Mouse (Mus musculus) lung, embryonic 14.5 days (tissue): ENCODE measurements around the gene Arpc5. TPM values are rescaled to one million over a fixed set of nuclear protein-coding genes. Genes with fewer than 3 reads are reported as not detected.

Experiments
- ATAC-seq: fragments of 200-750 bp; cut with Nextera tagmentation; 2 replicates; pipeline ENCODE4 v1.8.0; 2017; ENCODE audit warnings: mild to moderate bottlenecking, moderate TSS enrichment, moderate library complexity; ENCODE audit not compliant: insufficient read depth
- DNase-seq: peaks from one replicate; pipeline ENCODE4 v3.0.0-alpha.2; 2015
- H3K27ac ChIP-seq: fragments of 300-500 bp; sonication (generic); 2 replicates; pipeline ENCODE4 v1.5.1; 2014; ENCODE audit warnings: low read depth, mild to moderate bottlenecking, moderate library complexity
- H3K27me3 ChIP-seq: fragments of 300-500 bp; sonication (generic); 2 replicates; pipeline ENCODE4 v1.6.1; 2014; ENCODE audit warnings: low read length, control low read depth; ENCODE audit not compliant: insufficient read depth
- H3K36me3 ChIP-seq: fragments of 300-500 bp; sonication (generic); 2 replicates; pipeline ENCODE4 v1.6.1; 2014; ENCODE audit warnings: control low read depth; ENCODE audit not compliant: insufficient read depth
- H3K4me1 ChIP-seq: fragments of 300-500 bp; sonication (generic); 2 replicates; pipeline ENCODE4 v1.6.1; 2014; ENCODE audit warnings: antibody characterized with exemption, control low read depth; ENCODE audit not compliant: insufficient read depth
- H3K4me2 ChIP-seq: fragments of 300-500 bp; sonication (generic); 2 replicates; pipeline ENCODE4 v1.6.1; 2014; ENCODE audit warnings: mild to moderate bottlenecking
- H3K4me3 ChIP-seq: fragments of 300-500 bp; sonication (generic); 2 replicates; pipeline ENCODE4 v1.5.1; 2014; ENCODE audit warnings: low read depth, low read length
- H3K9ac ChIP-seq: fragments of 300-500 bp; sonication (generic); 2 replicates; pipeline ENCODE4 v1.6.1; 2014
- H3K9me3 ChIP-seq: fragments of 300-500 bp; sonication (generic); 2 replicates; pipeline ENCODE4 v1.6.1; 2016; ENCODE audit warnings: low read depth, low read length, control low read depth
- CTCF ChIP-seq: IDR thresholded peaks from 2 replicates; pipeline ENCODE4 v1.5.1; 2016; ENCODE audit warnings: antibody characterized with exemption, low read depth
- WGBS: fragments of 180-500 bp; shearing (Covaris S2); extraction: QIAGEN DNeasy Blood & Tissue Kit; methylation state at CpG from one replicate; pipeline ENCODE4 v1.1.7; 2014; 5-methylcytosine and 5-hydroxymethylcytosine counted together
- polyA plus RNA-seq: library from polyadenylated mRNA; unstranded; fragments of >200 nt; fragmentation: Nextera tagmentation; extraction: Ambion mirVana; gene quantifications from 2 replicates; pipeline ENCODE4 v1.2.1, GENCODE M21; 2014

The Arpc5 gene
- 253 and 271 TPM in 2 replicates for polyA plus RNA-seq

DNA sequence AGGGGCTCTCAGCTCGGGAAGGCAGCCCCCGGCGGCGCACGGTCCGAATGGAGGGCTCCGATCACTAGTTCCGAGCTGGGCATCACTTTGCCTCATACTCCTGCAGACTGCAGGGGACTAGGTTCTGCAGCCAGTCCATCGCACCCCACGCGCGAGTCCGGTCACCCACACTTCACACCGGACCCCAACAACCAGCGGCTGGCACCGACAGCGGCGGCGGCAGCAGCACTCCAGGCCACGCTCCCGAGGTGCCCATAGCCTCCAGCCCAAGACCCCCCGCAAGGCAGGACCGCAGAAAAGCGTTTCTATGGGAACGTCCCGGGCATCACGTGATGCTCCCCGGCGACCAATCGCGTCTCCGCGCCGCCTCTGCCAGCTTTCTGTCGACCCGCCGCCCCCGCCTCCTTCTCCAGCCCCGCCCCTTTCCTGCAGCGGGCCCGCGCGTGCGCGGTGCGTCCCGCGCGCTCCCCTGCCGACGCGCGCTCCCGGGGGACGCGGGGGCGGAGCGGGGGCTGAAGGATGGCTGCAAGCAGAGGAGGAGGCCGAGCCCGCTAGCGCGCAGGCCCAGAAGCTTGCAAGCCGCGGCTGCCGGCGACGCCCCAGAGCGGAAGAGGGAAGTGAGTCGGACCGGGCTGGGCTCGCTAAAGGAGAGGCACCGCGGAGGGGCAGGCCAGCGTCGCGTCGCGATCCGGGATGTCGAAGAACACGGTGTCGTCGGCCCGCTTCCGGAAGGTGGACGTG is at the start of gene Arpc5, which contains the start of gene Rgl1:
Gene Arpc5 (plus strand): TSS at position 511 of the 741 bp plus-strand sequence.
Gene Rgl1 (minus strand): TSS at position 320 of the 741 bp plus-strand sequence.
- H3K27ac ChIP-seq = peak within 1 kb of the TSS; percentile 86
- H3K9ac ChIP-seq = peak within 1 kb of the TSS; percentile 93
- no peaks in the 10 kb centered on the region for H3K9me3 ChIP-seq
- H3K4me2 ChIP-seq = peak within 1 kb of the TSS; percentile 98
- 0 out of 2 replicates have a peak, but pooled peaks cover 3% of the 10 kb centered on the region for H3K27me3 ChIP-seq
- peak within 1 kb of the TSS; percentile 97 for H3K4me3 ChIP-seq
- WGBS = under 1% methylated on average over 77 of the region's 86 CpGs
- H3K4me1 ChIP-seq = no peaks in the 10 kb centered on the region
- H3K36me3 ChIP-seq = peaks cover 20% of the 10 kb centered on the region
- DNase-seq = peak; percentile 97
- no peak for TF ChIP-seq CTCF
- ATAC-seq = peak; percentile 98

DNA sequence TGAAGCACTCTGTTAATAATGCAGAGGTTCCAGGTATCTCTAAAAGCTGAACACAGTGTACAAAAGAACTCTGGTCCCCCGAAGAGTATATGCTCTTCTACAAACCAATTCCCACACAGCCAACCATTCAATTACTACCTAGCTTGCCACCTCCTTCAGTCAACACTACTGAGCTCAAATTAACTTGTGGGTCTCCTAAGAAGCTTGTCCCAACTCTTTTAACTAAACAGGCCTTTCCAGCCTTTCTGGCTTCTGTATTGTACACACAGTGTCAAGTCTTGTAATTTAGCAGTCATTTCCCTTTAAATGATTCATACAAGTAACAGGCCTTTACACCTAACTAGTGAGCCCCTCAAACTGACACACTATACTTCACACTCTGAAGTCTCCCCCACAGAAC is 49.0 kb upstream of the Arpc5 start:
- peaks cover 4% of the 10 kb centered on the region; the same call in 1 of the 2 replicates for H3K4me1 ChIP-seq
- H3K4me2 ChIP-seq = no peak overlapping the region
- no peak overlapping the region; the same call in 1 of the 2 replicates for H3K27ac ChIP-seq
- H3K4me3 ChIP-seq = no peak overlapping the region
- H3K36me3 ChIP-seq = no peaks in the 10 kb centered on the region
- 57% methylated on average over 1 of the region's 1 CpGs for WGBS
- no peak for TF ChIP-seq CTCF
- ATAC-seq (peak; percentile 35; the same call in 1 of the 2 replicates), DNase-seq (peak; percentile 37)
- no peak overlapping the region for H3K9ac ChIP-seq
- no peaks in the 10 kb centered on the region for H3K27me3 ChIP-seq
- no peaks in the 10 kb centered on the region for H3K9me3 ChIP-seq

DNA sequence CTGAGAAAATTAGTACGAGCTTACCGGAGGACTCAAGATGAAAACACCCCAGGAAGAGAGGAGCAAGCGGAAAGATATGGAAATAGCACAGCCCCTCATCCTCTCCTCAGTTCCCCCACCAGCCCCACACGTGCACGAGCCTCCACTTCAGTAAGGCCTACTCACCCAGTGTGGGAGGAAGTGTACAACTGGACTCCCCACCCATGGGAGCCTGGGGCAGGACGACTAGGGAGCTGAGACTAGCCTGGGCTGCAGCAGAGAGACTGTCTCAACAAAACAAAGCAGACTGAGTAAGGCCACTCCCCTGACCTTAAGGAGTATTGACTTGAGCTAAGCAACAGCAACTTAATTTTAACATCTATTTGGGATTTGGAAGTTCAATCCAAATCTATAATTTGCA is 48.1 kb upstream of the Arpc5 start:
- ATAC-seq (peak; percentile 31; the same call in 1 of the 2 replicates), DNase-seq (no peak)
- 44% methylated on average over 6 of the region's 6 CpGs for WGBS
- peaks cover 4% of the 10 kb centered on the region; the same call in 1 of the 2 replicates for H3K4me1 ChIP-seq
- H3K36me3 ChIP-seq = no peaks in the 10 kb centered on the region
- no peak overlapping the region for H3K27ac ChIP-seq
- TF ChIP-seq CTCF = no peak
- H3K4me2 ChIP-seq = no peak overlapping the region
- H3K9me3 ChIP-seq = no peaks in the 10 kb centered on the region
- no peaks in the 10 kb centered on the region for H3K27me3 ChIP-seq
- H3K4me3 ChIP-seq = no peak overlapping the region
- H3K9ac ChIP-seq = no peak overlapping the region

DNA sequence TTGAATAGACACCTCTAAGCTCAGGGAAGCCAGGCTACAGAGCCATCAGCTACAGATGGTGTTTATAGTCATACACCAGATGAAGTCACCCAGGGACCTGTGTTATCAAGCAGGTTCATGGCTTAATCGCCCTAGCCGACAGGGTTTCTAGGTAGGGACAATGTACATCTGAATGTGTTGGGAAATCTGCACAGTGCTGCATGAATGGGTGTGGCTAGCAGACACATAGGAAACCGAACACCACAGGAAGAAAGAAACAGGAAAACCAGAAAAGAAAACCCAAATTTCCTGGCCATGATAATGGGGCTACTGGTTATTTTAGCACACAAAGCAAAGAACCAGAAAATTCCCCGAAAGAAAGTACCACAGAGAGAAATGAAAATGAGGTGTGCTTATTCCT is 45.4 kb upstream of the Arpc5 start:
- Histone ChIP-seq H3K36me3 (no peaks in the 10 kb centered on the region), H3K9me3 (no peaks in the 10 kb centered on the region), H3K9ac (no peak overlapping the region), H3K4me2 (no peak overlapping the region), H3K4me3 (no peak overlapping the region), H3K27ac (no peak overlapping the region), H3K4me1 (peaks cover 4% of the 10 kb centered on the region; the same call in 1 of the 2 replicates), H3K27me3 (no peaks in the 10 kb centered on the region)
- WGBS = 69% methylated on average over 4 of the region's 4 CpGs
- DNase-seq = no peak
- TF ChIP-seq CTCF = no peak
- ATAC-seq = no peak

DNA sequence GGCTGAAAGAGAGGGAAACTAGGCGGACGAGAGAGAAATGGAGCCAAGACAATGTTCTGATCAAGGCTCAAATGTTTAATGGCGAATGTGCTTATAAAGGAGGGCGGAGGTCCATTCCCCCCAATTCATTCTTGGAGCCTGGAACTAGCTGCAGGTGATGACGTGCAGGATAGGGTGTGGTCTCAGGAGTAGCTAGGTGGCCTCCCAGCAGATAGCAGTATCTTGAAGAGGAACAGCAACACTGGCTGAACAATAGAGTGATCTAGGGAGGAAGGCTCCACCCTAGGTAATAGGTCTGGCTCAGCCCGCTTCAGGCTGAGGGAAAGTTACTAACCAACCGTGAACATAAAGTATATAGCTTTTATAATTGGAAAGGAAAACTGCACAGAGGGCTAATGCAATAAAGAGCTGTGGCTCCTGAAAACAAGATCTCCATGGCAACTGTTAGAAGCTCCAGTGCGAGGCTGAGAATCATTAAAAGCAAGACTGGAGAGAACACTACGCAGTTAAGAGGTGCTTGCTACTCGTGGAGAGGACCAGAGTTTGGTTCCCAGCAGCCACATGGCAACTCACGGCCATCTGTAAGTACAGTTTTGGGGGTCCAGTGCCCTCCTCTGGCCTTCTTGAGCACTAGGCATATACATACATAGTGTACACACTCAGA is 44.7 kb upstream of the Arpc5 start:
- TF ChIP-seq CTCF = no peak
- Histone ChIP-seq H3K4me1 (peaks cover 4% of the 10 kb centered on the region; the same call in 1 of the 2 replicates), H3K27ac (no peak overlapping the region), H3K4me3 (no peak overlapping the region), H3K27me3 (no peaks in the 10 kb centered on the region), H3K9ac (no peak overlapping the region), H3K4me2 (no peak overlapping the region), H3K36me3 (no peaks in the 10 kb centered on the region), H3K9me3 (no peaks in the 10 kb centered on the region)
- no peak for DNase-seq
- 88% methylated on average over 11 of the region's 11 CpGs for WGBS
- ATAC-seq = no peak

DNA sequence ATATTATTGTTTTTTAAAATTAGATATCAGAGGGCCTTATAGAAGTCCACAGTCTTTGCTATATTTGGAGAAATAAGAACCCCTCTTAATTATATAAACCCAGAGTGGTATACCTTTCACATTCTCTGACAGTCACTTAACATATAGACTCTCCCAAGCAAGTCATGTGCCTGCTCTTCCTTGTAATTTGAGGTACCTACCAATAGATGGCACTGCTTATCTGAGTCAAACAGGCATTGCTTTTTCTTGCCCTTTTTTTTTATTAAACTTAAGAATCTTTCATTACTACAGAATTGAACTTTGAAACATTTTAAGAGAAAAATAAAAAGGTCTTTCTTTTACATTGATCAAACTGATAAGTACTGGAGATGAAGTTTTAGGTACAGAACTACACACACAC is 42.1 kb upstream of the Arpc5 start:
- Histone ChIP-seq H3K9me3 (no peaks in the 10 kb centered on the region), H3K4me2 (no peak overlapping the region), H3K27me3 (no peaks in the 10 kb centered on the region), H3K9ac (no peak overlapping the region), H3K4me1 (no peaks in the 10 kb centered on the region), H3K4me3 (no peak overlapping the region), H3K27ac (no peak overlapping the region), H3K36me3 (no peaks in the 10 kb centered on the region)
- DNase-seq (no peak), ATAC-seq (no peak)
- TF ChIP-seq CTCF = 0 out of 2 replicates have a peak, but pooled peaks have one; percentile 31

DNA sequence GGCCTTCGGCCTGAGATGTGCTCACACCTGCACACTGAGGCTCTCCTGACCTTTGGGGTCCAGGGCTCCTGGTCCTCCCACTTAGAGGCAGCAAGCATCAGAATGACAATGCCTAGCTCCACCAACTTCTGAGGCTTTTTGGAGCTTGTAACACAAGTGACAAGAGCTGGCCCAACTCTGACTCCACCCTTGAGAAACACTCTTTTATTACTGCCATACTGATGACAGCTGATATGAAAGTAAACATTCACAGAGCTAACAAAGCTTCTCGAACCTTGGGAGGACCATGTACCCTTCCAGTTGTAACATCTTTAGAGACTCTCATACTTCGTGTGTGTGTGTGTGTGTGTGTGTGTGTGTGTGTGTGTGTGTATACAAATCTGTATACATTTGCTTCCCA is 40.2 kb upstream of the Arpc5 start:
- no peak for TF ChIP-seq CTCF
- ATAC-seq (no peak), DNase-seq (no peak)
- Histone ChIP-seq H3K4me3 (no peak overlapping the region), H3K27me3 (no peaks in the 10 kb centered on the region), H3K9me3 (no peaks in the 10 kb centered on the region), H3K4me2 (no peak overlapping the region), H3K4me1 (no peaks in the 10 kb centered on the region), H3K27ac (no peak overlapping the region), H3K9ac (no peak overlapping the region), H3K36me3 (no peaks in the 10 kb centered on the region)
- 48% methylated on average over 3 of the region's 3 CpGs for WGBS
